Mouse (Mus musculus) megakaryocyte, embryonic 14.5 days (primary cell): ENCODE data around the gene Glb1. TPM values are rescaled to one million over a fixed set of nuclear protein-coding genes. Genes with fewer than 3 reads are reported as not detected.
"Not testable (repeated sequence)": the region's sequence is repeated elsewhere in the genome, so short reads cannot be mapped to it uniquely, and the experiment has no call there.

Source experiments
- H3K27me3 ChIP-seq: replicated peaks from 2 replicates; pipeline ENCODE3; 2012; ENCODE audit warnings: inconsistent platforms
- H3K36me3 ChIP-seq: replicated peaks from 2 replicates; pipeline ENCODE3; 2012; ENCODE audit warnings: low read length, inconsistent platforms, mixed read lengths
- H3K4me1 ChIP-seq: 2 replicates; pipeline ENCODE4 v1.6.1; 2012; ENCODE audit warnings: inconsistent platforms
- H3K4me3 ChIP-seq: replicated peaks from 2 replicates; pipeline ENCODE3; 2012; ENCODE audit warnings: moderate library complexity, mild to moderate bottlenecking, inconsistent platforms
- H3K9me3 ChIP-seq: 2 replicates; pipeline ENCODE4 v1.6.1; 2012; ENCODE audit warnings: inconsistent platforms
- FLI1 ChIP-seq: IDR thresholded peaks from 2 replicates; pipeline ENCODE4 v1.6.1; 2012; ENCODE audit warnings: low read length, inconsistent platforms, mixed read lengths
- GATA1 ChIP-seq: IDR thresholded peaks from 3 replicates; pipeline ENCODE4 v1.6.1; 2012; ENCODE audit warnings: mixed read lengths, low read length, inconsistent platforms, borderline replicate concordance
- polyA plus RNA-seq: library from polyadenylated mRNA; stranded (reverse); fragments of >175 nt; gene quantifications from 2 replicates; pipeline ENCODE4 v1.2.3, GENCODE M21; 2012; ENCODE audit warnings: low replicate concordance; ENCODE audit not compliant: insufficient read depth

The Glb1 gene
- 12.5 and 16.4 TPM in 2 replicates for polyA plus RNA-seq

DNA sequence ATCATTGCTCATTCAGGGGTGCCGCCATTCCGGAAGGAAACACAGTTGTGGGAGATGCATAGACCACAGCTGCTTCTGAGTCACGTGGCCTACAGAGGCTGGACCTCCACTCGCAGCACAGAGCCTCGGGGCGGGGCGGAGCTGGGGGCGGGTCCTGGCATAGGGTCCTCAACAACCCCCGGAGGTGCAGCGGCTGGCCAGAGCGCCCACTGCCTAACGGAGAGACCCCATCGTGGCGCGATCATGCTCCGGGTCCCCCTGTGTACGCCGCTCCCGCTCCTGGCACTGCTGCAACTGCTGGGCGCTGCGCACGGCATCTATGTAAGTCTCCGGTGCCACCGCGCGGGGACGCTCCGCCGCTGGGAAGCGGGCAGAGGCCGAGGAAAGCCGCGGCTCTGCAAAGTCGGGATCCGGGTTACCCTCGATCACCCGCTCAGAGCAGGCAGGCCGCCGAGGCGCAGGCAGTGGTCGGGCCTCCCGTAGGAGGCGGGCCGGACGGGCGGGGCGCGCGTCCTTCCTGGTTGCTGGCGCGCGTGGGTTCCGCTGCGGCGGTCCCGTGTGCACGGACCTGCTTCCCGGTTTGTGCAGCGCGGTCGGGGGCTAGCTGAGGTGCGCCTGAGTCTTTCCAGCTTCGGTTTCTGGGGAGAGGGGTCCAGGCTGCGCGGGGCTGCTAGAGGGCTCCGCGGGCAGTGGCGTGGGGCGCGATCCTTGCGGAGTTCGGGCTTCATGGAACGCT is at the start of gene Glb1, which contains the start of gene Tmppe:
TSS of gene Glb1 (plus strand) at position 128 of the 736 bp plus-strand sequence.
TSS of gene Tmppe (plus strand) at position 157 of the 736 bp plus-strand sequence.
- H3K9me3 ChIP-seq, result peaks cover 26% of the 10 kb centered on the region

DNA sequence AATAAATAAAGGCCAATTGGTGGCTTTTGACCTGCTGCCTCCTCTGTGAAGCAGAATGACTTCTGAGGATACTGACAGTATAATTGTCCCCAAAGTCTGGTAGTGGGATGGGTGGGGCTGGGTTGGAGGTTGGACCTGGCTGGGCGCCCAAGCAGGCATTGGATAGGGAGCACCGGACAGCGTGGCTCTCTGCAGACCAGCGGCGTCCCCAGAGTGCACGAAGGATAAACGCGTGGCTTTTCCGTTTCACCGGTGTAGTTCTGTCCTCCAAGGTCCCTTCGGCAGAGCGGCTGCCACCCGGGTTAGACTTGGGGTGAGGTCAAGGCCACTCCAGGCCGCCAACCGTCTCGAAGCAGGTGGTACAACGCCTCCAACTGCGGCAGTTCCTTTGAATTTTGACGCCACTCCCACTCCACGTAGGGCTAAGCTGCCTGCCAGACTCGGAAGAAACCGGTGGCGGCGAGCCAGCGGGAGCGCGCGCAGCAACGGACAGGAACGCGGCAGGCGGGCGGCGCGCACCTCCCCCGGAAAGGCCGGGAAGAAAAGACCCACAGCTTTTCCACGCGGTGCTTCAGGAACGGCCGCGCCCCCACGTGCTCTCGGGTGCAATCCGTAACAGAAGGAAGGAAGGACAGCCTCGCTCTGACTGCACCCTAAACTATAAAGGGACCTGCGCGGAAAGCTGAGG is 32.9 kb upstream of the Glb1 start:
- Histone ChIP-seq H3K27me3 (peaks cover 13% of the 10 kb centered on the region), H3K36me3 (peaks cover under 1% of the 10 kb centered on the region), H3K9me3 (no peaks in the 10 kb centered on the region), H3K4me3 (peak overlapping the region; percentile 92), H3K4me1 (peaks cover 17% of the 10 kb centered on the region)
- TF ChIP-seq GATA1, result no peak
- TF ChIP-seq FLI1, result no peak

More for the DNA sequence above, at the start of gene Glb1, which contains the start of gene Tmppe:
- H3K4me3 ChIP-seq, result peak within 1 kb of the TSS; percentile 99
- H3K36me3 ChIP-seq, result peaks cover 31% of the 10 kb centered on the region
- no peaks in the 10 kb centered on the region for H3K27me3 ChIP-seq
- H3K4me1 ChIP-seq, result peaks cover 15% of the 10 kb centered on the region
- TF ChIP-seq GATA1 (no peak), FLI1 (no peak)

GRCm38 (mm10) chr9:114368471-114368858 is 32.4 kb upstream of the Glb1 start:
- no peak for TF ChIP-seq GATA1
- TF ChIP-seq FLI1, result no peak
- Histone ChIP-seq H3K27me3 (peaks cover 13% of the 10 kb centered on the region), H3K4me3 (peak overlapping the region; percentile 92), H3K36me3 (peaks cover 6% of the 10 kb centered on the region), H3K9me3 (no peaks in the 10 kb centered on the region), H3K4me1 (peaks cover 17% of the 10 kb centered on the region)

DNA sequence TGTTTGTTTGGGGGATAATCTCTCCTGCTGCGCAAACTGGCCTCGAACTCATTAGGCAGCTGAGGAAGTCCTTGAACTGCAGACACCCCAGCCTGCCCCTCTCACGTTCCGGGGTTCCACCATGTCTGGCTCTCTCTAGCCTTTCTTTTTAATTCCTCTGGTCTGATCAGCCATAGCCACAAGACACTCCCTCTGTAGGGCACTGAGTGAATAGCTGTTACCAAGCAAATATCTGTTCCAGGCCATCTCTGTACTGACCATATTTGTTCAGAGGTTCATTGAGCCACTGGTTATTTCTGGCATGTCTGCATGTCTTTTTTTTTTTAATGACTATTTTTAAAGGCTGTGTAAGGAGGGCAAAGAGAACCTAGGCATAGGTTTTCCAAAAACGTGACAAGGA is 31.5 kb upstream of the Glb1 start:
- H3K36me3 ChIP-seq, H3K9me3 ChIP-seq, H3K27me3 ChIP-seq, H3K4me3 ChIP-seq: not testable (repeated sequence)
- peaks cover 17% of the 10 kb centered on the region for H3K4me1 ChIP-seq

DNA sequence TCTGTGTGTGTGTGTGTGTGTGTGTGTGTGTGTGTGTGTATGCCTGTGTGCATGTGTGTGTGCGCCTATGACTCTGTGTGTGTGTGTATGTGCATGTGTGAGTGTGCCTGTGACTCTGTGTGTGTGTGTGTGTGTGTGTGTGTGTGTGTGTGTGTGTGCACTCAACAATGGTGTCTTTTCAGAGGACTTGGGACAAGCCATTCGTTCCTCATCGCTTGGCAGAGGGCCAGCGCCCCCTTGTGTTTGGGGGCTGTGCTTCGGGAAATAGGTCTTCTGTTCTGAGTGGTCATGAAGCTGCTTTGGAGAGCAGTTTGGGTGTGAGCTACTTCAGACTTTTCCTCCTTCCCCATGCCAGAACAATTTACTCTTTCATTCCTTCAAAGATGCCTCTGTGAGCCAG is 29.2 kb upstream of the Glb1 start:
- Histone ChIP-seq H3K36me3 (peaks cover 28% of the 10 kb centered on the region), H3K4me1 (peaks cover 22% of the 10 kb centered on the region)
- not testable (repeated sequence) for H3K27me3 ChIP-seq, H3K9me3 ChIP-seq, H3K4me3 ChIP-seq

DNA sequence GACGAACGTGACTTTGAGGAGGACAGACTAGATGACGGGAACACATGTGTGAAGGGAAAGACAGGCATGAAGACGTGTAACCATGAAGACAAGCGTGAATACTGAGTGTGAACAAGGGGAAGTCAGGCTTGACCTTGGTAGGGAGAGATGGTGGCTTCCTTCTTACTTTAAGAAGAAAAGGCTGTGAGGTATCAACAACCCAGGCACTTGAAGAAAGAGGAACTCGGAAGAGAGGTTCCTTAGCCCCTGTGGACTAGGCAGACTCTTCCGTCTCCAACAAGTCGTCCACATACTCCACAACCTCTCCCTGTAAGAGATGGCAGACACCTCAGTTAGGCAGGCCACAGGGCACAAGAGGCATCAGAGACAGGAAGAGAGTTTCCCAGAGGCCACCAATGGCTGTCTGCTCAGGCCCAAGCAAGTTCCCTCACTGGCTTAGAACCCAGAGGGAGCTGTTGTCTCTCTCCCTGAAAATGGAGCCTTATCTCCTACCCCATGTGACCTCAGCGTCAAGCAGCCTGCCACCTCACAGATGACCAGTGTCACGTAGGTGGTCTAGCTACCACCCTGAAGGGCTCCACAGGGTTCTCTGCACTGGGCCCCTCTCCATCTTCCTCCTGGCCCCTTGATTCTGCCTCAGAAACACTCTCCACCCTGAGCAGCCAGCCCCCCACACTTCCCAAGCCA is 25.5 kb upstream of the Glb1 start:
- TF ChIP-seq GATA1 (no peak), FLI1 (no peak)

GRCm38 (mm10) chr9:114377168-114377567 is 23.7 kb upstream of the Glb1 start:
- H3K4me1 ChIP-seq, result peaks cover 5% of the 10 kb centered on the region; the same call in 1 of the 2 replicates
- TF ChIP-seq GATA1 (no peak), FLI1 (no peak)
- H3K27me3 ChIP-seq, result no peaks in the 10 kb centered on the region
- H3K9me3 ChIP-seq, result no peaks in the 10 kb centered on the region
- H3K4me3 ChIP-seq, result no peak overlapping the region
- peaks cover 78% of the 10 kb centered on the region for H3K36me3 ChIP-seq

More for the DNA sequence above, 25.5 kb upstream of the Glb1 start:
- Histone ChIP-seq H3K4me3 (no peak overlapping the region), H3K27me3 (no peaks in the 10 kb centered on the region), H3K9me3 (no peaks in the 10 kb centered on the region), H3K36me3 (peaks cover 64% of the 10 kb centered on the region), H3K4me1 (0 out of 2 replicates have a peak, but pooled peaks cover 5% of the 10 kb centered on the region)

- TF ChIP-seq GATA1 (no peak), FLI1 (no peak)
- H3K9me3 ChIP-seq, result no peaks in the 10 kb centered on the region
- no peaks in the 10 kb centered on the region for H3K27me3 ChIP-seq
- peaks cover 90% of the 10 kb centered on the region for H3K36me3 ChIP-seq
- H3K4me3 ChIP-seq, result no peak overlapping the region
- peaks cover 5% of the 10 kb centered on the region for H3K4me1 ChIP-seq
These were observed 21.0 kb upstream of the Glb1 start for GRCm38 (mm10) chr9:114379871-114380270.

GRCm38 (mm10) chr9:114380881-114381733 is 19.8 kb upstream of the Glb1 start:
- Histone ChIP-seq H3K36me3 (peaks cover 93% of the 10 kb centered on the region), H3K9me3 (no peaks in the 10 kb centered on the region)
- TF ChIP-seq FLI1, result no peak

More at GRCm38 (mm10) chr9:114380881-114381733, 19.8 kb upstream of the Glb1 start:
- Histone ChIP-seq H3K4me3 (no peak overlapping the region), H3K4me1 (peaks cover 11% of the 10 kb centered on the region), H3K27me3 (no peaks in the 10 kb centered on the region)
